Mouse (Mus musculus) kidney, adult 2 months (tissue): Measurements from ENCODE around the gene Ncapg.

ENCODE experiments used
- CTCF ChIP-seq: fragments of 200-500 bp; conservative IDR thresholded peaks from 2 replicates; pipeline ENCODE4 v1.5.1; 2011; ENCODE audit warnings: low read depth, mild to moderate bottlenecking, control low read depth, low read length, moderate library complexity, mixed read lengths; ENCODE audit not compliant: insufficient read depth, insufficient read length
- POLR2A ChIP-seq: fragments of 200-500 bp; IDR thresholded peaks from one replicate; pipeline ENCODE4 v1.6.1; 2011; ENCODE audit warnings: low read depth, low read length, control low read depth

DNA sequence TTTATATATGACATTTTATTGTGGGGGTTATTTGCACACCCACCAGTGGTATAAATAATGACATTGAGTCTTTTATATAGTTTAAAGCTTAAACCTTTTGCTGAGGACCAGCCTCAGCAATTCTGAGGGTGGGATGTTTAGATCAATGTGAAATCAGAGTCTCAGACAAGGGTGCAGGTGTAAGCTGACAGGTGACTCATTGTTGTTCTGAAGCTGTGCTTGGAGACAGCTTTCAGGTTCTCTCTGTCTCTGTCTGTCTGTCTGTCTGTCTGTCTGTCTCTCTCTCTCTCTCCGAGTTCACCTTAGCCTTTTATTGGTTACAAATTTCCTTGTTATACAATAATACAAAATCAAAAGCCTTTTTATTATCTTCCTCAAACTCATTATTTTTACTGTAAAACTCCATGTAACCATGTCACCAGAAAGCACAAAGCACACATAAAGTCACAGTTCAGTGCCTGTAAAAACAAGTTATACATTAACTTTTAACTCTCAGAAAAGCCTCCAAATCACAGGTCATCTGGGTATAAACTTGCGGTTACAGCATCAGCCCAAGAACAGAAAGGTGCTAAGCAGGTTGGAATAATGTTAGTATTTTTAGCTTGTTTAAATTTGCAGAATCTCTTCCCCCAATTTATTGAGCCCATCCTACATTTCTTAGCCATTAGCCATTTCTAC, 18.6 kb upstream of the Ncapg start:
- TF ChIP-seq POLR2A: no peak
- no peak for TF ChIP-seq CTCF
